Mouse (Mus musculus): ENCODE results near the gene Rpl39. TPM values are rescaled to one million over a fixed set of nuclear protein-coding genes. Genes with fewer than 3 reads are reported as not detected.
A peak's percentile ranks its signal among the peaks of the same experiment; 100 is the strongest.
"Not testable (repeated sequence)": the region's sequence is repeated elsewhere in the genome, so short reads cannot be mapped to it uniquely, and the experiment has no call there.

The Rpl39 gene
- 548 and 634 TPM in 2 replicates for total RNA-seq (2021)
- long read RNA-seq, experiment 1, transcript Rpl39-201 (3 exons, 612 nt) = major isoform, 273 of 608 reads
- long read RNA-seq, experiment 1, partial matches to known transcripts = 333 of 608 reads
- long read RNA-seq, experiment 1, other reads (novel, unspliced or antisense) = 0 of 608 reads
- long read RNA-seq, experiment 2, transcript Rpl39-201 (3 exons, 612 nt) = major isoform, 262 of 637 reads
- long read RNA-seq, experiment 2, partial matches to known transcripts = 375 of 637 reads
- long read RNA-seq, experiment 2, other reads (novel, unspliced or antisense) = 0 of 637 reads

- peak; percentile 91 for DNase-seq
Measured at GRCm38 (mm10) chrX:37084927-37085660, at the start of gene Rpl39. Gene Rpl39, minus strand, starts transcription at chrX:37085402.

GRCm38 (mm10) chrX:37126671-37127358 is 41.6 kb upstream of the Rpl39 start, which contains the start of gene Nkap:
Gene Nkap, plus strand, starts transcription at chrX:37126795.
- DNase-seq = peak; percentile 80

DNA sequence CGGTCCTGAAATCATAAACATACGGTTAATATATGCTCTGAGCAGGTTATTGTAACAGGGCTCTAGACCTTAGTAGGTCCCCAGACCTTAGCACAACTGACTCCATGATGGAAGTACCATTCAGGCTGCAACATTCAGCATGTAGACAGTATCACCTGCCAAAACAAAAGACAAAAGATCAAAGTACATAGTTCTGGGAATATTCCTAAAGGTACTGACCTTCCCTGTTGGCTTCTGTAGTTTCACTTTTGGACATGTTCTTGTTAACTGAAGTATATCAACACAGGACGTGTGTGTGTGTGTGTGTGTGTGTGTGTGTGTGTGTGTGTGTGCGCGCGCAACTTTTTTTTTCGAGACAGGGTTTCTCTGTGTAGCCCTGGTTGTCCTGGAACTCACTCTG is 40.3 kb upstream of the Rpl39 start:
- no peak for DNase-seq

DNA sequence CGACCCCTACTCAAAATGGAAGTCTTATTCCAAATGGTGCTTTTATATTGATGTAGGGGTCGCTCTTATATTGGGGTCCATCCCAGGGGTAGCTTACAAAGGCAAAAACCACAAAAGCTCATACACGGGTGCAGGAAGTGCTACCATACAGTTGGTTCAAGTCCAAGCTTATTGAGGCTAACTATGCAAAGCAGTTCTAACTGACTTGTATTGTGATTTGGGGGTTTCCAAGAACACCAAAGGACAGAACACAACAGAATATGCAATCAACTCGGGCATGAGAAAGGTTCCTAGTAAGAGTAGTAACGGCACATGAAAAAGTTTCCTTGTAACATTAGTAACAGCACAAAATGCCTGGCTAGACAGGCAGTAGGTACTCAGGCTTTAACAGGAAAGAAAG is 35.0 kb upstream of the Rpl39 start:
- no peak for DNase-seq

DNA sequence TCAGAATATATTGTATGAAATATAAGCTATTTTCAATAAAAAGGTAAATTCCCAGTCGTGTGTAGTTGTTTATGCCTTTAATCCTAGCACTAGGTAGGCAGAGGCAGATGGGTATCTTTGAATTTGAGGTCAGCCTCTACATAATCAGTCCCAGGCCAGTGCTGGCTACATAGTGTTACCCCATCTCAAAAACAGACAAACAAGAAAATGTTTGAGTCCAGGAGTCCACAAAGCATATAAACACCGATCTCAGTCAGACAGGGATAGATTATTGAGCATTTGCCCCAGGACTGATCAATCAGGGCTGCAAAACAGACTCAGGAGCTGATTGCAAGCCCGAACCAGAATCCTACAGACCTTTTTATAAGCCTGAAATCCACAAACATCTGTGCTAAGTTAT is 34.4 kb upstream of the Rpl39 start:
- DNase-seq = no peak

- DNase-seq = no peak
Measured at GRCm38 (mm10) chrX:37117085-37117484, 31.9 kb upstream of the Rpl39 start.

GRCm38 (mm10) chrX:37110881-37111193 is 25.6 kb upstream of the Rpl39 start:
- no peak for DNase-seq

- DNase-seq = peak; percentile 95
Measured at GRCm38 (mm10) chrX:37110193-37110880, 25.1 kb upstream of the Rpl39 start, which contains the start of gene Upf3b. Gene Upf3b, minus strand, starts transcription at chrX:37110322.

DNA sequence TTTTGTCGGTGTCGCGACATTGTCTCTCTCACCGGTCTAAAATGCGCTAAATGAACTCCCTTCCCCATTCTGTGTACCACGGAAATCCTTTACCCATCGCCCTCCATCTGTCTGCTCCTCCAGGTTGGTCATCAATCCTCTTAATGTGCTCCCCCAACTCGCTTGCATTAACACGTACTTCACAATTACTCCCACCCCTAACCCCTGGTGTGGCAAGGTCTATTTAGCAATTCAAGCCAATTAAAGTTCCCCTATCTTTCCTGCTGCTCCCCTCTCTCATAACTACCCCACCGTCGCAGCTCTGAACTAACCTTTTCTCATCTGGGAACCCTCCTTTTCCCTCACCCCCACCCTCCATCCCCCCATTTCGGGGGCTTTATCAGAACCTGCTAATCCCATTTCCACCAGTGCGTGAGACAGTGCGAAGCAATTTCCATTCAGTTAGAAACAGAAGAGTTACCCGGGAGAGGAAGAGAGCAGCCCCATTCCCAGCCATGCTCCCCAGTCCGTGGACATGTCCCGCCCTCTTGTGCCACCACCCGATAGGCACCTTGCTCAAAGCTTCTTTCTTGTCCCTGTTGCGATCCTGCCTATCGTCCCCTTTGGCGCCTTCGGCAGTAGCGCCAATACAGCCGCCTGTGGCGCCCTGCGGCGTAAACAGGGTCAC is 24.5 kb upstream of the Rpl39 start:
- DNase-seq = no peak

GRCm38 (mm10) chrX:37103826-37104225 is 18.6 kb upstream of the Rpl39 start:
- DNase-seq = no peak

GRCm38 (mm10) chrX:37098681-37099080 is 13.5 kb upstream of the Rpl39 start:
- no peak for DNase-seq

GRCm38 (mm10) chrX:37095106-37095768 is 10.0 kb upstream of the Rpl39 start:
- no peak for DNase-seq

GRCm38 (mm10) chrX:37091457-37091856 is 6.3 kb upstream of the Rpl39 start:
- no peak for DNase-seq

DNA sequence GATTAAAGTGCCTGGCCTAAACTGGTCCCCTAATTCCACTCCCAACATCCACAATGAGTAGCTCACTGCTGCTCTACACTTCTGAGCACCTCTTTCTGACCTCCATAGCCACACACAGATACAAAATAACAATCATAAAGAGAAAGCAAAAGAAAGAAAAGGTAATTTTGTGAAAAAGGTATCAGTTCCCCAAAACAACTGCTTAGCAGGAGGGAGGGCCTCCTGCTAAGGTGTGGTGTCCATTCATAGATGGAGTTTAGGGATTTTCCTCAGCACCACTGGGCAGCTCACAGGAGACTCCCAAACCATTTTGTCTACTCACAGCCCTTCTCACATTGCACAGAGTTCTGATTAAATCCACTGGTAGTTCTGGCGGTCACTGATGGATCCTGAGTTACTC is 3.6 kb upstream of the Rpl39 start:
- DNase-seq = no peak

GRCm38 (mm10) chrX:37085665-37086064 is 463 bp upstream of the Rpl39 start:
- no peak for DNase-seq

DNA sequence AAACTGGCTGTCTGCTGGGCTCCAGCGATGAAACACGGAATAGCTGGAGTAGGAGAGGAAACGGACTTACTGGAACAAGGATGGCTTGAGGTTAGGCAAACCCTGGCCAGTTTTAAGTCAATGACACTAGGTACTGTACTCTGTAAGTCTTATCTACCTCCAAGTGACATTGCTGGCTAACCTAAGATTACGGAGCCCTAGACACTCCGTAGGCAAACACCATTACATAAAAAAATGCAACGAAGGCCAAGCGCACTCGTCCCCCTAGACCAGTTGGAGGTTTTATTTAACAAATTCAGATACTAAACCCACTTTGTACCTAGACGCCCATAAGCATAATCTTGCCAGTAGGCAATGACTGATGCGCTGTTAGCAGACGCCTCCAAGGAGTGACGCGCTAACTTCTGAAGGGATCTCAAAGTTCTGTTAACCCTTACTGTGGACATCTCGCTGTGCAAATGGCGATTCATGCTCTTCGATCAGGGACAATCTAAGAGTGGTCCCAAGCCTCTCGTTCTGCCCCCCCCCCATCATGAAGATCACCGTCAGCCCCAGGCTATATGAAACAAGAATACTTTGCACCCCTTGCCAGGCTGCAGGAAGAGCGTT is 780 bp downstream of the Rpl39 start:
- DNase-seq = no peak

DNA sequence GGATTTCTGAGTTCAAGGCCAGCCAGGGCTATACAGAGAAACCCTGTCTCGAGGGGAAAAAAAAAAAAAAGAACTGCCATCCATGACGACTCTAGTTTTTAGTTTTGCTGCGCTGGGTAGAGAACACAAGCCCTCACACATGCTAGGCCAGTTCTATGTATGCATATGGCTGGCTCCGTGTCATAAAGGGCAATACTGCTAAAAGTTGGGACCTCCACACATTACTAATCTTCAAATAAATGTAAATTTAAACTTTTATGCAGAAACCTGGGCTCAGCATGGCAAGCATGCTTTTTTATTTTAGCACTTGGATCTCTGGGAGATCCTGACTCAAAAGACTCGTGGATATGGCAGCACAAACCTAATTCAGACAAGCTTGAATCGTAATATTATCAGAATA is 4.0 kb downstream of the Rpl39 start:
- no peak for DNase-seq

- DNase-seq = not testable (repeated sequence)
Measured at GRCm38 (mm10) chrX:37080345-37080744, 4.9 kb downstream of the Rpl39 start.

DNA sequence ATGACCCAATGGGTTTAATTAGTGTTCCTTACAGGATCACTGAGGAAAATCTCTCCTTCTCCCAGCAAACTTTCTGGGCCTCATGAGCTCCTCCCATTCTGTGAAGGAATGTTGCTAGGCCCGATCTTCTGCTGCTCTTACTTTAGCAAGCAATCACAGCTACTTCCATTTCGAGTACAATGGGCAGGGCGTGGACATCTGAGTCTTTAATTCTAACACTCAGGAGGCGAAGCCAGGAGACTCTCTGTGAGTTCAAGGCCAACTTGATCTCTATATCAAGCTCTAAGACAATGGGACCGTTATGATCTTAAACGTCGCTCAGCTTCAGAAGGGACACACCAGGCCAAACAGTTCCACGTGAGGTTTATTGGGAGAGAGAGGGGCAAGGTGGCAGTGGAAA is 8.6 kb downstream of the Rpl39 start:
- DNase-seq = no peak

- DNase-seq = peak; percentile 65
Measured at GRCm38 (mm10) chrX:37074262-37074892, 10.8 kb downstream of the Rpl39 start.

DNA sequence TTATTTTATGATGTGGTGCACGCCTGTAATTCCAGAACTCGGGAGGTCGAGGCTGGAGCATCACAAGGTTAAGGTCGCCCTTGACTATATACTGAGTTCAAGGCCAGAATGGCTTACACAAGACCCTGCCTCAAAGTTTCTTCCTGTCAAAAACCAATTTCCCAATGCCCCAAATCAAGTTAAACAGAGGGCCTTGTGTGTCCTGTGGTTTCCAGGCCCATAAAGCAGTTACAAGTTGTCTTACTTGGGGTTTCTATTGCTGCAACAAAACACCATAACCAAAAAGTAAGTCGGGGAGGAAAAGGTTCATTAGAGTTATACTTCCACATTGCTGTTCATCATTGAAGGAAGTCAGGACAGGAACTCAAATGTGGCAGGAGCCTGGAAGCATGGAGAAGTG is 16.4 kb downstream of the Rpl39 start:
- DNase-seq = no peak
